Mouse (Mus musculus) midbrain, embryonic 11.5 days (tissue): Measurements from ENCODE around the gene Celf5. TPM values are rescaled to one million over a fixed set of nuclear protein-coding genes. Genes with fewer than 3 reads are reported as not detected.
A peak's percentile ranks its signal among the peaks of the same experiment; 100 is the strongest.

Source experiments
- ATAC-seq: fragments of 200-750 bp; cut with Nextera tagmentation; 2 replicates; pipeline ENCODE4 v1.8.0; 2017; ENCODE audit warnings: moderate TSS enrichment, moderate library complexity; ENCODE audit not compliant: low FRiP score
- DNase-seq: peaks from one replicate; pipeline ENCODE4 v3.0.0; 2015; ENCODE audit warnings: low spot score; ENCODE audit errors: missing footprints
- H3K27ac ChIP-seq: fragments of 300-500 bp; sonication (generic); 2 replicates; pipeline ENCODE4 v1.5.1; 2014; ENCODE audit warnings: low read depth, low read length
- H3K27me3 ChIP-seq: fragments of 300-500 bp; sonication (generic); 2 replicates; pipeline ENCODE4 v1.6.1; 2014; ENCODE audit warnings: mild to moderate bottlenecking, low read length, moderate library complexity, mixed read lengths; ENCODE audit not compliant: control insufficient read depth, insufficient read depth
- H3K36me3 ChIP-seq: fragments of 300-500 bp; sonication (generic); 2 replicates; pipeline ENCODE4 v1.6.1; 2014; ENCODE audit warnings: mild to moderate bottlenecking, low read length, moderate library complexity, mixed read lengths; ENCODE audit not compliant: control insufficient read depth, insufficient read depth
- H3K4me1 ChIP-seq: fragments of 300-500 bp; sonication (generic); 2 replicates; pipeline ENCODE4 v1.6.1; 2014; ENCODE audit warnings: low read length; ENCODE audit not compliant: control insufficient read depth, insufficient read depth
- H3K4me2 ChIP-seq: fragments of 300-500 bp; sonication (generic); 2 replicates; pipeline ENCODE4 v1.6.1; 2014; ENCODE audit warnings: mild to moderate bottlenecking, moderate library complexity
- H3K4me3 ChIP-seq: fragments of 300-500 bp; sonication (generic); 2 replicates; pipeline ENCODE4 v1.5.1; 2014; ENCODE audit warnings: low read depth, low read length
- H3K9ac ChIP-seq: fragments of 300-500 bp; sonication (generic); 2 replicates; pipeline ENCODE4 v1.6.1; 2014; ENCODE audit warnings: low read length
- H3K9me3 ChIP-seq: fragments of 300-500 bp; sonication (generic); 2 replicates; pipeline ENCODE4 v1.6.1; 2016; ENCODE audit warnings: low read length; ENCODE audit not compliant: control insufficient read depth
- WGBS: fragments of 180-500 bp; shearing (Covaris S2); extraction: QIAGEN DNeasy Blood & Tissue Kit; methylation state at CpG from one replicate; pipeline ENCODE4 v1.1.7; 2014; 5-methylcytosine and 5-hydroxymethylcytosine counted together
- polyA plus RNA-seq: library from polyadenylated mRNA; unstranded; fragments of >200 nt; fragmentation: Nextera tagmentation; extraction: Ambion mirVana; gene quantifications from 2 replicates; pipeline ENCODE4 v1.2.1, GENCODE M21; 2014

Gene Celf5
- polyA plus RNA-seq, 1 experiment from 2014 or later, result 10.0 TPM

DNA sequence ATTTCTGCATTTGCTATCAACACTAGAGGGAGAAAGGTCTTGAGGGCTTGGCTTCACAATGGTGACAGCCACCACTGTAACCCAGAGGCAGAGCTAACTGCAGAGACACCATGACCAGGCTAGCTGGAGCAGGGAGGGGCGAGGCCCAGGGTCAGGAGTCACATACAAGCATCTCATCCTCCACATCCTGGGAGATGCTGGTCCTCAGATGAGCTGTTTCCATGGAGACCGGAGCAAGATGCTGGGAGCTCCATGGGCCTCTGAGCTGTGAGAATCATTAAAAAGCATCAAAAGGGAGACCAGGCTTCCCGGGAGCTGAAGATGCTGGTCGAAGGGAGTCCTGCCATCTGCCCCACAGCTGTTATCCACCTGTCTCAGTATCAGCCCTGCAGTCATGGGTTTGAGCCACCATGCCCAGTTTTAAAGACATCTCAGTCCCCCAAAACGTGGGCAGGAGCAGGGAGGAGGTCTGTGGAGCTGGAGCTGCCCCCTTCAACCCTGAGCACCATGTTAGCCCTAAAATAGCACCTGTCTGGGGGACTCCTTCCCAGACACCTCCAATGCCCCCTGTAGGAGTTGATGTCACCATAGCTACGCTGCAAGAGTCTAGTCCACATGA, 2.0 kb upstream of the Celf5 start:
- peaks cover 18% of the 10 kb centered on the region for H3K4me1 ChIP-seq
- no peaks in the 10 kb centered on the region for H3K9me3 ChIP-seq
- H3K27me3 ChIP-seq, result peaks cover 10% of the 10 kb centered on the region
- H3K36me3 ChIP-seq, result peaks cover 11% of the 10 kb centered on the region
- 56% methylated on average over 6 of the region's 6 CpGs for WGBS
- H3K4me2 ChIP-seq, result no peak overlapping the region
- H3K9ac ChIP-seq, result no peak overlapping the region
- H3K27ac ChIP-seq, result peak overlapping the region; percentile 44
- no peak overlapping the region for H3K4me3 ChIP-seq
- ATAC-seq (peak; percentile 51), DNase-seq (peak; percentile 87)

DNA sequence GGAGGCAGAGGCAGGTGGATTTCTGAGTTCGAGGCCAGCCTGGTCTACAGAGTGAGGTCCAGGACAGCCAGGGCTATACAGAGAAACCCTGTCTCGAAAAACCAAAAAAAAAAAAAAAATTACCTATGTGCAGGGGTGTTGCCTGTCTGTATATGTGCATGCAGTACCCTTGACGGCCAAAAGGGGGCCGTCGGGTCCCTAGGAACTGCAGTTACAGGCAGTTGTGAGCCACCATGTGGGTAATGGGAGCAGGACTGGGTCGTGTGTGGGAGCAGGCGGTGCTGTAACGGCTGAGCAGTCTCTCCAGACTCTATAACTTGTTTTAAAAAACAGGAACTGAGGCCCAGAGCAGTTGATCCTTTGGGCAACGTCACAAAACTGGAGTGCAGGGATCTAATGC, 1.5 kb upstream of the Celf5 start:
- no peak for ATAC-seq
- WGBS, result 23% methylated on average over 9 of the region's 9 CpGs

DNA sequence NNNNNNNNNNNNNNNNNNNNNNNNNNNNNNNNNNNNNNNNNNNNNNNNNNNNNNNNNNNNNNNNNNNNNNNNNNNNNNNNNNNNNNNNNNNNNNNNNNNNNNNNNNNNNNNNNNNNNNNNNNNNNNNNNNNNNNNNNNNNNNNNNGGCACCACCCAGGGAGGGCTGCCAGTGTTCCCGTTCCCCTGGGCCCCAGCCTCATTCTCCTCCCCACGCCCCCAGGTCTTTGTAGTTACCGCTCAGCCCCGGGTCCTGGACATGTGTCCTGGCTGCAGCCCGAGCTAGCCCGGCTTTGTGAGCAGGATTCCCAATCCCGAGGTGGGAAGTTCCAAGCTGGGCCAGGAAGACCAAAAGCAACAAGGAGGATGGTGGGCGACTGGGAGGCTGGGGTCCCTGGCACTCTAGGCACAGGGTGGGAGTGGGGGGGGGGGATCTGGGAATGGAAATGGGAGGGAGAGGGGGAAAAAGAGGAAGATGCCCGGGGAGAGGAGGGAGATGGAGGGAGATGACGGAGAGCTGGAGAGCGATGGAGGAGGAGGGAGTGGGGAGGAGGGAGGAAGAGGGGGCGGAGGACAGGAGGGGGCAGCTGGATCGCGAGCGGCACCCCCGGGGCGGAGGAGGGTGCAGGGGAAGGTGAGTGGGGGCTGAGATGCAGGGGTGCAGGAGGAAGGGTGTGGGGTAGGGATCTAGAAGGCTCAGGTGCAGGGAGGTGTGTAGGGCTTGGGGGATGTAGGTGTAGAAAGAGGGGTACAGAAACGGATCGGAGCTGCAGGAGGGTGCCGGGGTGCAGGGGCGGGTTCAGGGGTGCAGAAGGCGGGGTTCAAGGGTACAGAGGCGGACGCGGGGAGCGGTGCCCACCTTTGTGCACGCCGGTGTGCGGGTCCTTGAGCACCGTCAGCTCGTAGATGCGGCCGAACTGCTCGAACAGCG, 640 bp downstream of the Celf5 start:
- Histone ChIP-seq H3K9me3 (no peaks in the 10 kb centered on the region), H3K27ac (no peak overlapping the region), H3K9ac (peak overlapping the region; percentile 69), H3K4me2 (peak overlapping the region; percentile 65), H3K4me1 (peaks cover 20% of the 10 kb centered on the region), H3K27me3 (peaks cover 15% of the 10 kb centered on the region), H3K4me3 (peak overlapping the region; percentile 49), H3K36me3 (peaks cover 3% of the 10 kb centered on the region; the same call in 1 of the 2 replicates)
- DNase-seq, result no peak
- 4% methylated on average over 34 of the region's 35 CpGs for WGBS
- peak; percentile 25; the same call in 1 of the 2 replicates for ATAC-seq

More for the DNA sequence above, 1.5 kb upstream of the Celf5 start:
- no peak overlapping the region for H3K4me3 ChIP-seq
- no peak overlapping the region for H3K9ac ChIP-seq
- H3K4me2 ChIP-seq, result no peak overlapping the region
- H3K36me3 ChIP-seq, result peaks cover 8% of the 10 kb centered on the region
- no peak for DNase-seq
- peaks cover 10% of the 10 kb centered on the region for H3K27me3 ChIP-seq
- peak overlapping the region; percentile 44; the same call in 1 of the 2 replicates for H3K27ac ChIP-seq
- no peaks in the 10 kb centered on the region for H3K9me3 ChIP-seq
- peaks cover 18% of the 10 kb centered on the region for H3K4me1 ChIP-seq

DNA sequence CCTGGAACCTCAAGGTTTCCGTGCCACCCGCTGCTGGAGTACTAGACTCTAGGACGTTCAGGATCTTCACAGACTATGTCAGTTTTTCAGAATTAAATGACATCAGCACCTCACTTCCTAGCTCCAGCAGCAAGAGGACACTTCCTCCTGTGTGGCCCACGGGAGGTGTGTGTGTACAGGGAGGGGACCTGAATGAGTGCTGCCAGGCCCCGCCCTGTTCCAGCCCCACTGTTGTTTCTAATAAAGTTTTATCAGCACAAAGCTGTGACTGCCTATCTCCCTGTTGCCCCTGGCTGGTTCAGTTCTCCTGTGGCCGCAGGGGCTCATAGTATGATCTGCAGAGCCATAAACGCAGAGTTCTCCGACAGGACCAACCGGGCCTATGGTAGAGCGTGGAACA, 8.0 kb downstream of the Celf5 start:
- H3K4me3 ChIP-seq, result no peak overlapping the region
- H3K27ac ChIP-seq, result no peak overlapping the region
- no peaks in the 10 kb centered on the region for H3K36me3 ChIP-seq
- H3K4me1 ChIP-seq, result peaks cover 26% of the 10 kb centered on the region
- DNase-seq (no peak), ATAC-seq (no peak)
- WGBS, result 83% methylated on average over 10 of the region's 10 CpGs
- H3K9ac ChIP-seq, result no peak overlapping the region
- no peaks in the 10 kb centered on the region for H3K9me3 ChIP-seq
- no peak overlapping the region for H3K4me2 ChIP-seq
- H3K27me3 ChIP-seq, result peaks cover 23% of the 10 kb centered on the region

DNA sequence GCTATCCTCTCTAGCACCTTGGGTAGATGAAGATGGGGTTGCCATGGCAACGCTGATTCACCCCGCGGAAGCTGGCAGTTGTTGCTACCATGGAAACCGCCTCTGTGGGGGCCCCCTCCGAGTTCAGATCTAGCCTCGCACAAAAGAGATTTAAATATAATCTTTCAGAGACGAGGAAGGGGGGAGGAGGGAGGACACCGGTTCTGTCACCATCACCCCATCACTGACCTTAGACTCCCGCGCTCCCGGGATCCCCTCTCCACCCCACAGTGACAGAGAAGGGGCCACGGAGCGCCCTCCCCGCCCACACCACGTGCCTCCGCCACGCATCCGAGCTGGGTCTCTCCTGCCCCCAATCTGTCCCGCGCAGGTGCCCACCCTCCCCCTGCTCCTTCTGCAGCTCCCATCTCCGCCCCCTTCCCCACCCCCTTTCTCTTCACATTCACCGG, 9.5 kb downstream of the Celf5 start:
- Histone ChIP-seq H3K27ac (peak overlapping the region; percentile 44), H3K4me3 (peak overlapping the region; percentile 32), H3K9ac (peak overlapping the region; percentile 56), H3K36me3 (no peaks in the 10 kb centered on the region), H3K9me3 (no peaks in the 10 kb centered on the region), H3K4me2 (peak overlapping the region; percentile 67), H3K27me3 (peaks cover 23% of the 10 kb centered on the region), H3K4me1 (peaks cover 26% of the 10 kb centered on the region)
- DNase-seq (peak; percentile 94), ATAC-seq (peak; percentile 82)
- 1% methylated on average over 22 of the region's 22 CpGs for WGBS

DNA sequence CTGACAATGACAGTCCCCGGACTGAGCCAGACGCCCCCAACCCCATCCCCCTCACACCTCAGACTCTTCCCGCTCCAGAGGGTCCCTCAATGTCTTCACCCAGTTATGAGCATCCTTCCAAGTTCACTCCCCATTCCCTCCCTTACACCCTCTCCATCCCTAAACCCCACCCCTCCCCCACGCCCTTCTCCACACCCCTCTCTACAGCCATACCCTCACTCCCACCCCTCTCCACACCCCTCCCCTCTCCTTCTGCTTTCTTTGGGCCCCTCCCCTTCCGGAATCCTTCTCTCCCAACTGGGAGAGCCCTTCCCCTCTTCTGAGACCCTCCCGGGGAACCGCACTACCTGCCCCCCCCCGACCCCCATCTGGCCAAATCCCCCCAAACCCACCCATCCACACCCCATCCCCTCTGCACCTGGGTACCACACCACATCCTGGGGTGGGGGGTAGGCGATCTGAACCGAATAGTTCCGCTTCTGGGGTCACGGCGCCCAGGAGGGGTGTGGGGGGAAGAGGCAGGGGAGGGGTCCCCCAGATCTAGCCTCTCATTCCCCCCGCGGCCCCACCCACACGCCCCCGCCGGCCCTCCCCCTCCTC, 10.0 kb downstream of the Celf5 start:
- no peaks in the 10 kb centered on the region for H3K9me3 ChIP-seq
- 3% methylated on average over 17 of the region's 18 CpGs for WGBS
- no peaks in the 10 kb centered on the region for H3K36me3 ChIP-seq

DNA sequence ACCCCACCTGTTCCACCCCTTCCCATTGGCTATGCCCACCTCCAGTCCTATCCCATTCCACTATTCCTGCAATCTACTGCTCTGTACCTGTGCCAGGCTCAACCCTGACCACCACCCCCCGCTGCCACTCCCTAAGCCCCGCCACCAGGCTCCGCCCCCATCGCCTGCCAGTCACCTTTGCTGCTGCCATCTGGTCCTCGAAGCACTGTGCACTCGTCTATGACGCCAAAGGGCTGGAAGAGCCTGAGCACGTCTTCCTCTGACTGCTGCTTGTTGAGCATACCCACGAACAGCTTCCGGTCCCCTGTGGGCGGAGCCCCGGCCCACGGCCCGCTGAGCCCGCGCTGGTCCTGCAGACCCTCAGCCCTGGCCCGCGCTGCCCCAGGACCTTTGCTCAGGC, 12.1 kb downstream of the Celf5 start:
- Histone ChIP-seq H3K36me3 (no peaks in the 10 kb centered on the region), H3K4me2 (no peak overlapping the region), H3K27ac (no peak overlapping the region), H3K4me3 (no peak overlapping the region), H3K27me3 (peaks cover 12% of the 10 kb centered on the region), H3K4me1 (peaks cover 24% of the 10 kb centered on the region), H3K9me3 (no peaks in the 10 kb centered on the region), H3K9ac (no peak overlapping the region)
- DNase-seq (no peak), ATAC-seq (no peak)
- WGBS, result 59% methylated on average over 18 of the region's 18 CpGs

More for the DNA sequence above, 10.0 kb downstream of the Celf5 start:
- Histone ChIP-seq H3K27me3 (peaks cover 23% of the 10 kb centered on the region), H3K27ac (no peak overlapping the region; the same call in 1 of the 2 replicates), H3K9ac (peak overlapping the region; percentile 56), H3K4me1 (peaks cover 26% of the 10 kb centered on the region), H3K4me3 (peak overlapping the region; percentile 32), H3K4me2 (peak overlapping the region; percentile 67)
- DNase-seq (no peak), ATAC-seq (peak; percentile 69)

DNA sequence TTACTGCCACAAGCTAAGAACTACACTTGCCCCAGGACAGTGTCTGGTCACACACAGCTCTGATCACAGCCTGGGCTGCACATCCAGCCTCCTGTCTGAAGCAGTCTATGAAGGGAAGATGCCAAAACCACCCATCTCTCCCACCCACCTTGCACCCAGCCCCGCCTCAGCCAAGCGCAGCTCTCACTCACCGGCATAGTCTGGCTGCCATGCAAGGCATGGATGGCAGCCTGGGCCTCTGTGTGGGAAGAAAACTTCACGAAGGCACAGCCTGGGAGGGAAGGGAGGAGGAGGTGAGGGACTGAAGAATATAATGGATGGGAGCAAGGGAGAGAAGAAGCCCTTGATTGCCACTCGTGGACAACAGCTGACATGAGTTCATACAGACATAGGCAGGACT, 13.3 kb downstream of the Celf5 start:
- H3K9ac ChIP-seq, result no peak overlapping the region
- peaks cover 28% of the 10 kb centered on the region for H3K4me1 ChIP-seq
- ATAC-seq (no peak), DNase-seq (no peak)
- 85% methylated on average over 5 of the region's 5 CpGs for whole genome bisulfite sequencing
- H3K36me3 ChIP-seq, result no peaks in the 10 kb centered on the region
- H3K27ac ChIP-seq, result no peak overlapping the region
- no peak overlapping the region for H3K4me2 ChIP-seq
- no peaks in the 10 kb centered on the region for H3K9me3 ChIP-seq
- peaks cover 13% of the 10 kb centered on the region for H3K27me3 ChIP-seq
- no peak overlapping the region for H3K4me3 ChIP-seq
